Mouse (Mus musculus): ENCODE results near the gene Rasa3.

GRCm38 (mm10) chr8:13608946-13609345 is 68.5 kb downstream of the Rasa3 start:
- TF ChIP-seq CTCF (IDR thresholded peaks at IDR 0.05; ENCODE audit: low read depth) (no peak), EP300 (optimal IDR thresholded peaks at IDR 0.05) (no peak)
